Mouse (Mus musculus) forebrain, embryonic 14.5 days (tissue): Measurements from ENCODE around the gene Gm4756. TPM values are rescaled to one million over a fixed set of nuclear protein-coding genes. Genes with fewer than 3 reads are reported as not detected.

ENCODE experiments used
- ATAC-seq: fragments of 200-750 bp; cut with Nextera tagmentation; 2 replicates; pipeline ENCODE4 v1.8.0; 2017; ENCODE audit warnings: mild to moderate bottlenecking, moderate library complexity
- DNase-seq: peaks from one replicate; pipeline ENCODE4 v3.0.0-alpha.2; 2015; ENCODE audit warnings: low spot score
- H3K27ac ChIP-seq: fragments of 300-500 bp; sonication (generic); 2 replicates; pipeline ENCODE4 v1.5.1; 2014; ENCODE audit warnings: low read depth, mild to moderate bottlenecking, control low read depth, low read length, moderate library complexity
- H3K27me3 ChIP-seq: fragments of 300-500 bp; sonication (generic); replicated peaks from 2 replicates; pipeline ENCODE4 v1.6.1; 2014; ENCODE audit warnings: low read length, control low read depth, mixed read lengths; ENCODE audit not compliant: control insufficient read depth, insufficient read depth
- H3K36me3 ChIP-seq: fragments of 300-500 bp; sonication (generic); 2 replicates; pipeline ENCODE4 v1.6.1; 2014; ENCODE audit warnings: low read length, control low read depth; ENCODE audit not compliant: control insufficient read depth, insufficient read depth
- H3K4me1 ChIP-seq: fragments of 300-500 bp; sonication (generic); 2 replicates; pipeline ENCODE4 v1.6.1; 2014; ENCODE audit warnings: antibody characterized with exemption, low read length, control low read depth; ENCODE audit not compliant: control insufficient read depth, insufficient read depth
- H3K4me2 ChIP-seq: fragments of 300-500 bp; sonication (generic); 2 replicates; pipeline ENCODE4 v1.6.1; 2014; ENCODE audit warnings: mild to moderate bottlenecking, control low read depth, low read length
- H3K4me3 ChIP-seq: fragments of 300-500 bp; sonication (generic); 2 replicates; pipeline ENCODE4 v1.5.1; 2014; ENCODE audit warnings: low read depth, low read length, control low read depth
- H3K9ac ChIP-seq: fragments of 300-500 bp; sonication (generic); 2 replicates; pipeline ENCODE4 v1.6.1; 2014; ENCODE audit warnings: mild to moderate bottlenecking, low read length, control low read depth, moderate library complexity
- H3K9me3 ChIP-seq: fragments of 300-500 bp; sonication (generic); replicated peaks from 2 replicates; pipeline ENCODE4 v1.6.1; 2016; ENCODE audit warnings: low read length, control low read depth, mixed read lengths; ENCODE audit not compliant: control insufficient read depth
- WGBS: fragments of 180-500 bp; shearing (Covaris S2); extraction: QIAGEN DNeasy Blood & Tissue Kit; methylation state at CpG from one replicate; pipeline ENCODE4 v1.1.7; 2014; 5-methylcytosine and 5-hydroxymethylcytosine counted together
- polyA plus RNA-seq: library from polyadenylated mRNA; unstranded; fragments of >200 nt; fragmentation: Nextera tagmentation; extraction: Ambion mirVana; gene quantifications from 2 replicates; pipeline ENCODE4 v1.2.1, GENCODE M21; 2014

Gm4756 gene
- polyA plus RNA-seq, 1 experiment from 2014 or later: not detected

DNA sequence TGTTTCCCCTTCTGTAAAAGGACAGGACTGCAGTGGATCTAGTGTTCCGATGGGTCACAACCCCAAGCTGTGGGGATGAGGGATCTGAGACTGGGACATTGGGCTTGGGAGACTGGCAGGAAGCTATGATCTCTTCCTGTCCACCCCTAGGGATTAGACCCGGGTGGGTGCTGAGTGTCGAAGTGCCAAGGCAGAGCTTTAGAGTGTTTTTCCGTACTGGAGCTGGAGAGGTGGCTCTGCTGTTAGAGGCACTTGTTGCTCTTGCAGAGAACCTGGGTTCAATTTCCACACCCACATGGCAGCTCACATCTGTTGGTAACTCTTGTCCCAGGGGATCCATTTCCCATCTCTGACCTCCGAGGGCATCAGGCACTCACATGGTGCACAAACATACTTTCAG is 16.6 kb upstream of the Gm4756 start:
- Histone ChIP-seq H3K27ac (no peak overlapping the region), H3K9ac (no peak overlapping the region), H3K36me3 (no peaks in the 10 kb centered on the region), H3K4me3 (no peak overlapping the region), H3K9me3 (no peaks in the 10 kb centered on the region), H3K27me3 (no peaks in the 10 kb centered on the region), H3K4me1 (no peaks in the 10 kb centered on the region), H3K4me2 (no peak overlapping the region)
- DNase-seq (no peak), ATAC-seq (no peak)
- WGBS: 87% methylated on average over 5 of the region's 5 CpGs

DNA sequence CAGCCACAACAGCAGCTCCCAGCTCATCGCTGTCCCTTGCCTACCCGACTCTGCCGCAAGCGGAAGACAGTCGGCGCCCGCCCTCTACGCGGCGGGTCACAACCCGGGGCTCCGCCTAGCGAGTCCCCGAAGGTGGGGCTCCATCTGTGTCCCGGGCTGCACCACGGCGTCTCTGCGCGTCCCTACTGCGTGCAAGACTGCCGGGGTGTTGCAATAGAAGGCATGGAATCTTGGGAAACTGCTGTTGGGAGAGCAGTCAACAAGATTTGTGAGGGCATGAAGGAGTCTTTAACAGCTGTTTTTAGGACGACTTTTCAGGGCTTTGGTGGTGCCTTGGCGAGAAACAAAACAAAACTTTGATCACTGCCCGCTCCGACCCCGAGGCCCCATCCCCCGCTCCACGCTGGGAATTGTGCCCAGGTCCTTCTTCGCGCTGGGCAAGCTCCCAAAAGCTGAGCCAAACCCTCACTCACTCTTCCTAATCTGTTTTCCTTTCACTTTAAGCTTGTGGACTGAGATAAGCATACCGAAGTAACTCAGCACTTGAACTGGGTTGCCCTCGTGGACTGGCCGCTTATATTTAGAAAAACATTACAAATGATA is 15.4 kb upstream of the Gm4756 start, which contains the start of gene Dhrs7:
Gene Dhrs7 (minus strand): TSS at position 175 of the 603 bp plus-strand sequence.
- ATAC-seq: peak; percentile 89
- Histone ChIP-seq H3K27me3 (no peaks in the 10 kb centered on the region), H3K4me2 (peak within 1 kb of the TSS; percentile 92), H3K36me3 (no peaks in the 10 kb centered on the region), H3K9ac (peak within 1 kb of the TSS; percentile 67), H3K27ac (no peak within 1 kb of the TSS), H3K9me3 (no peaks in the 10 kb centered on the region), H3K4me1 (no peaks in the 10 kb centered on the region), H3K4me3 (peak within 1 kb of the TSS; percentile 53)
- WGBS: 2% methylated on average over 33 of the region's 33 CpGs
- DNase-seq: peak; percentile 74

GRCm38 (mm10) chr12:72664020-72664734 is 14.7 kb upstream of the Gm4756 start:
- peak overlapping the region; percentile 92 for H3K4me2 ChIP-seq
- H3K27ac ChIP-seq: no peak overlapping the region
- 8% methylated on average over 28 of the region's 28 CpGs for WGBS

GRCm38 (mm10) chr12:72655775-72656174 is 6.3 kb upstream of the Gm4756 start:
- no peak overlapping the region for H3K27ac ChIP-seq
- 94% methylated on average over 16 of the region's 16 CpGs for WGBS
- no peaks in the 10 kb centered on the region for H3K4me1 ChIP-seq
- no peak for ATAC-seq
- DNase-seq: no peak
- no peak overlapping the region for H3K9ac ChIP-seq
- H3K4me3 ChIP-seq: no peak overlapping the region
- H3K36me3 ChIP-seq: no peaks in the 10 kb centered on the region
- H3K4me2 ChIP-seq: no peak overlapping the region
- no peaks in the 10 kb centered on the region for H3K9me3 ChIP-seq
- no peaks in the 10 kb centered on the region for H3K27me3 ChIP-seq

More at GRCm38 (mm10) chr12:72664020-72664734, 14.7 kb upstream of the Gm4756 start:
- Histone ChIP-seq H3K4me1 (no peaks in the 10 kb centered on the region), H3K9ac (peak overlapping the region; percentile 67), H3K4me3 (peak overlapping the region; percentile 53), H3K27me3 (no peaks in the 10 kb centered on the region), H3K36me3 (no peaks in the 10 kb centered on the region), H3K9me3 (no peaks in the 10 kb centered on the region)
- peak; percentile 60 for ATAC-seq
- peak; percentile 63 for DNase-seq

GRCm38 (mm10) chr12:72654698-72655097 is 5.2 kb upstream of the Gm4756 start:
- Histone ChIP-seq H3K27ac (no peak overlapping the region), H3K36me3 (no peaks in the 10 kb centered on the region), H3K4me1 (no peaks in the 10 kb centered on the region), H3K9ac (no peak overlapping the region), H3K4me3 (no peak overlapping the region), H3K9me3 (no peaks in the 10 kb centered on the region), H3K4me2 (no peak overlapping the region), H3K27me3 (no peaks in the 10 kb centered on the region)
- DNase-seq (peak; percentile 88), ATAC-seq (peak; percentile 92)
- WGBS: 4% methylated on average over 4 of the region's 4 CpGs

- DNase-seq (no peak), ATAC-seq (no peak)
- Histone ChIP-seq H3K36me3 (no peaks in the 10 kb centered on the region), H3K4me1 (no peaks in the 10 kb centered on the region), H3K9ac (no peak overlapping the region), H3K4me3 (no peak overlapping the region), H3K9me3 (no peaks in the 10 kb centered on the region), H3K27me3 (no peaks in the 10 kb centered on the region), H3K27ac (no peak overlapping the region), H3K4me2 (no peak overlapping the region)
- WGBS: 92% methylated on average over 14 of the region's 14 CpGs
These were observed 540 bp downstream of the Gm4756 start for GRCm38 (mm10) chr12:72648921-72649320.

DNA sequence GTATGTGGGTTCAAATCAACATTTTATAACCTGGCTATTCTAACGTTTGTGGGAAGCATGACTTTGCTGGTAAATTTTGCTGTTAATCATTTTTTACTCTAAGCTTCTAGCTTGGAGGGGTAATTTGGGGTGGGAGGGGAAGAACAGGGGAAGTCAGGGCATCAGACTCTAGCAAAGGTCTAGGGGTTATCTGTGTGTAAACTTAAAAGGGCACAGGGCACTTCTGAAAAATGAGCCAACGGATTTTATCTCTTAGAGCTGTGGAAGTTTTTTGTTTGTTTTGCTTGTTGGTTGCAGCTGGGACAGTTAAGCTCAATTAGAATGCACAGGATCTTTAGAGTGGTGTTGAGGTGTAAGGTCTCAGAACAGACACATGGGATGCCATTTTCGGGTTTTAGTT is 11.4 kb downstream of the Gm4756 start:
- Histone ChIP-seq H3K4me2 (no peak overlapping the region), H3K27ac (no peak overlapping the region), H3K9ac (no peak overlapping the region), H3K4me3 (no peak overlapping the region), H3K9me3 (peaks cover 6% of the 10 kb centered on the region; the same call in 1 of the 2 replicates), H3K27me3 (no peaks in the 10 kb centered on the region), H3K4me1 (no peaks in the 10 kb centered on the region), H3K36me3 (no peaks in the 10 kb centered on the region)
- WGBS: 92% methylated on average over 3 of the region's 3 CpGs
- no peak for ATAC-seq
- DNase-seq: no peak

DNA sequence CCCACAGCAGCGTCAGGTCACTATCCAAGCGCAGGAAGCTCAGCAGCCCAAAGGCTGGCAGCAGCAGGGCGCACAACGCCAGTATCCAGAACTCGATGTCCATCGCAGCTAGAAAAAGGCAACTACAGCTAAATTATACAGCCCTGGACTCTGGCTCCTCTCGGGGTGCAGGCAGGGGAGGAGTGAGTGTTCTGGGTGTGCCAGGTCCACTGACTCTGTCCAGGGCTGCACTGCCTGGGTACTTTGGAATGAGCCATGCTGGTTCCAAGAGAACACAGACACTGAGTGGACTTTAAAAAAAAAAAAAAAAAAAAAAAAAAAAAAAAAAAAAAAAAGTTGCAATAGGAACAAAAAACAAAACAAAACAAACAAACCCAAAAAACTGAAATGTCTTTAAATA is 20.7 kb downstream of the Gm4756 start:
- no peaks in the 10 kb centered on the region for H3K4me1 ChIP-seq
- 89% methylated on average over 7 of the region's 7 CpGs for WGBS
- ATAC-seq: no peak

DNA sequence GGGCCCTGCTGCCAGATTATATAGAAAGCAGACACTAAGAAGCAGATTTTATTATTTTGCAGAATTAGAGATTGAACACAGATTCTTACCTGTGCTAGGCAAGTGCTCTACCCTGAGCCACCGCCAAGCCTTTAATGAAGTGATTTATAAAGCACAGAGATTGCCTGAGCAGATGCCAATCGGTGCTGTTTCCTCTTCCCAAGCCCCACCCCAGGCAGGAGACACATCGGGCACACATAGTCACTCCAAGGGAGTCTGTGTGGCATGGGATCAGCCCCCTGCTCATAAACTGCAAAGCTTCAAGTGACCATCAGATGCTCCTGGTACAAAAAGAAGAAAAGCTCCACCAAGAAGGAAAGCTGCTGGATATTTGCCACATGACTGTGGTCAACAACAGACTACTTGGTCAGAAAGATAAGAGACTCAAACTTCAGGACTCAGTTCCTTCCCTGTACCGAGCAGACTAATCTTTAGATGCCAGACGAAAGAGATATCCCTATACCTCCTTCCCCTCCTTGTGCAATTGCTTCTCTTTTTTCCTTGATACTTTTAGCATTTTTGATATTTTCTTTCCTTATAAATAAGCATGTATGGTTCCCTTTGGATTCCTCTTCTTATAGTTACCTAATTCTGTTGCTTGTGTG is 26.5 kb downstream of the Gm4756 start:
- no peaks in the 10 kb centered on the region for H3K36me3 ChIP-seq
- no peak overlapping the region for H3K4me3 ChIP-seq
- no peak for DNase-seq
- no peaks in the 10 kb centered on the region for H3K27me3 ChIP-seq
- WGBS: 84% methylated on average over 5 of the region's 5 CpGs
- no peak for ATAC-seq
- no peaks in the 10 kb centered on the region for H3K4me1 ChIP-seq
- H3K4me2 ChIP-seq: no peak overlapping the region
- H3K9me3 ChIP-seq: no peaks in the 10 kb centered on the region
- H3K27ac ChIP-seq: no peak overlapping the region
- no peak overlapping the region for H3K9ac ChIP-seq

More for the DNA sequence above, 20.7 kb downstream of the Gm4756 start:
- Histone ChIP-seq H3K4me2 (no peak overlapping the region), H3K27ac (no peak overlapping the region), H3K9me3 (no peaks in the 10 kb centered on the region), H3K4me3 (no peak overlapping the region), H3K27me3 (no peaks in the 10 kb centered on the region), H3K36me3 (no peaks in the 10 kb centered on the region), H3K9ac (no peak overlapping the region)
- DNase-seq: no peak
